Mouse (Mus musculus) T-helper 2 cell (primary cell): ENCODE measurements around the gene Klc1.

ENCODE experiments used
- in situ Hi-C: fragments of 300-600 bp; cut with MboI, MseI; formaldehyde crosslinking; loops from one replicate; pipeline ENCODE4 v1.15.1; 2025; ENCODE audit warnings: high pct_unique_total_duplicates

Klc1 gene

DNA sequence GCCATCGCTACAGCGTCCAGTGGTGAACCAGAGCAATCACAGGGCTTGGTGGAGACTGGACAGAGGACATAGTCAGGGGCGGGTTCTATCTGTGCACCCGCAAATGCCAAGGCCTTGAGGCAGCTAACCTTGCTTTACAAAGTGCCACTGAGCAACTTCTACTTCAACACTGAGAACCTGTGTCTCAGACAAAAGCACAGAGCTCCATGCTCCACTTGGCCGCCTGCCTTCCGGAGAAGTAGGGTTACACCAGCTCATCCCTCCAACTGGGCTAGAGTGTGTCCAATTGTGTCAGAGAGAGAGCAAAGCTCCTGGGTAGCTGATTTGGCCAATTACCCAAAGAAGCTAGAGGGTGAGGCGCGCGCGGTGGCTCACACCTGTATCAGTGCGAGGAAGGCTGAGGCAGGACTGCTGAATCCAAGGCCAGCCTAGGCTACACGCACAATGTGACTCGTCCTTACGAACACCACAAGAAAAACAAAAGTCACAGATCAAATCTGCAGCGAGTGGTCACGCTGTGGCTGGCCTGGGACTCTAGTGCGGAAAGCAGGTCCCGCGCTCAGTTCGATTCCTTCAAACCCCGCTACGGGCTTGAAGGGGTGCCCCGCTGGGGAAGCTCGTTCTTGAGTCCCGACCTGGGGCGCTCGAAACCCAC is 54.6 kb downstream of the Klc1 start:
- in situ Hi-C loops = loop anchor here (25.0 kb wide), 1 partner anchor 1874 kb away; no protein-coding TSS in a partner anchor

DNA sequence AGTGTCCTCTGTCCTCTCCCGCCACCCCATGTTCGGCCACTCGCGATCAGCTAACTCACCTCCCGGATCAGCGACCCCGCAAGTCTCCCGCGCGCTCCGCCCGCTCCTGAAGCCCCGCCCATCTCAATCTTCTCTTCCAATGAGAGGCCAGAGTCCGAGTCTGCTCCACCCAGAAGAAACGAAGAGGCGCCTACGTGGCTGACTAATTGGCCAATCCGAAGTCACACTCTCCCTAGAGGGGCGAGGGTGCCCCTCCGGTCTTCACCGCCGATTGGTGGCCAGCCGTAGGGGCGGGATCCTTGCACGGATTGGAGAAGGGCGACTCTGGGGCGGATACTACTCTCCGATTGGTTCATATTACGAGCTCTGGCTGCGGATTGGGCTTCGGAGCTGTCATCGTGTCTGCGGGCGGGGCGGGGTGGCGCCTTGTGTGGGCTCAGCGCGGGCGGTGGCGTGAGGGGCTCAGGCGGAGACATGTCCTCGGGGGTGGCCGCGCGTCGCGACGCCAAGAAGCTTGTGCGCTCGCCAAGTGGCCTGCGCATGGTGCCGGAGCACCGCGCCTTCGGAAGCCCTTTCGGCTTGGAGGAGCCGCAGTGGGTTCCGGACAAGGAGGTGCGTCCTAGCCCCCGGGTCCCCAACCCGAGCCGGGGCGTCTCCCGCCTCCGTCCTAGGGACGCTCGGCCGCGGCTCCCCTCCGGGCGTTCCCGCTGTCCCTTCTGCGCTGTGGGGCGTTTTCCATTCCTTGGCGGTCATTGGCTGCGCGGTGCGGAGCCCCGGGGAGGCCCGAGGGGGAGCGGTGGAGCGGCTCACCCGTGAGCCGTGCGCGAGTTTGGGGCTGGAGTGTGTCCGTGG is 55.3 kb downstream of the Klc1 start, which contains the start of the genes Xrcc3 and Zfyve21:
Gene Xrcc3 (minus strand): TSS at position 108 of the 852 bp plus-strand sequence.
Gene Zfyve21 (plus strand): TSS at position 405 of the 852 bp plus-strand sequence.
- in situ Hi-C loops = loop anchor here (25.0 kb wide), 1 partner anchor 1873 kb away; no protein-coding TSS in a partner anchor

DNA sequence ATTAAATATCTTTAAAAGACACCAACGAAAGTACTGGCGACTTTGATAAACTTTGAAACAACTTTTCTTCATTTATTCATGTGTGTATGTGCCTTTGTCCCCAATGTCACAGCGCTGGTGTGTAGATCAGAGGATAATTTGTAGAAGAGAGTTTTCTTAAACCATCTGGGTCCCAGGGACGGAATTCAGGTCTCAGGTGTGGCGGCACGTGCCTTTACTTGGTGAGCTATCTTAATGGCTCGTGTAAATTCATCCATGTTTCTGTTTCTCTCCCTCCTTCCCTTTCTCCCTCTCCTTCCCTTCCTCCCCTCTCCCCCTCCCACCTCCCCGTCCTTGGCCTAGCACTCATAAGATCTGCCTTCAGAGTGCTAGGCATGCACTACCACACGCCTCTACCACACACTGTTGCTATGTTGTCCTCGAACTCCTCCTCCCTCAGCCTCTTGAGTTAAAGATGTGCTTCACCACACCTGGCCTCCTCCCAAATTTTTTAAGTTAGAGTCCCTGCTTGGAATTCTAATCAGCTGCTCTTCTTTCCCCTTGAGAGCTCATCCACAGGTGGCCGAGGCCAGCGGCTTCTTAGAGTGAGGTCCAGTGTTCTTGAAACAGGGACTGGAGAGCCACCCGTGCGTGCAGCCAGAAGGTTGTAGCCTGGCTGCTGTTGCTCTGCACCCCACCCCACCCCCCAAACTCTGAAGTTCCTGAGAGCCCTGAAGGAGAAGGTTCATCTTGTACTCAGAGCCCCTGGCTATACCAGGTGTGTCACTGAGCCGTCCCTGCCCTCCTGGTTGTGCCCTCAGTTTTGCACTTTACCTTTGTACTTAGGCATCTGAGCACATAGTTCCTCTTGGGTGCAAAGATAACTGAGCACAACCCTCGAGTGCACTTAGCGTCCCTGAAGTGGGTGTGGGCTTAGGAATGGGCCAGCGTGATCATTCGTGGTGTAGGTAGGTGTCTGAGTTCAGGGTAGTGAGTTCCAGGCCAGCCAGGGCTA is 56.4 kb downstream of the Klc1 start:
- in situ Hi-C loops = loop anchor here (25.0 kb wide), 1 partner anchor 1872 kb away; no protein-coding TSS in a partner anchor

DNA sequence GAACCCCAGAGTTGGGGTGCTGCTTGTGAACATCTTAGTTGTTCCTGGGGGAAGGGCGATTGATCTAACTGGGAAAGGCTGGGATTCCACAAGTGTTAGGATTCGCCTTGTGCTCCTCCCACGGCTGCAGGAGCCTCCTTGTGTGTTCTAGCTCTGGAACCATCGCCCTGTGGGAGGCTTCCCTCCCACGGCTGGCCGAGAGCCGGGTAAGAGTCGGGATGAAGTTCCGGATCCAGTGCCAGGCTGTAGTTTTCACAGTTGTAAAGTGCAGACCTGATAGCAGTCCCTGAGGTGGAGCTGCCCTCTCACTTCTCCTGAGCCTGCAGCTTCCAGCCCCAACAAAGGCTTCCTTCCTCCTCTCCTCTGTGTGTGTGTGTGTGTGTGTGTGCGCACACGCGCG is 57.9 kb downstream of the Klc1 start:
- in situ Hi-C loops = loop anchor here (25.0 kb wide), 1 partner anchor 1871 kb away; no protein-coding TSS in a partner anchor

DNA sequence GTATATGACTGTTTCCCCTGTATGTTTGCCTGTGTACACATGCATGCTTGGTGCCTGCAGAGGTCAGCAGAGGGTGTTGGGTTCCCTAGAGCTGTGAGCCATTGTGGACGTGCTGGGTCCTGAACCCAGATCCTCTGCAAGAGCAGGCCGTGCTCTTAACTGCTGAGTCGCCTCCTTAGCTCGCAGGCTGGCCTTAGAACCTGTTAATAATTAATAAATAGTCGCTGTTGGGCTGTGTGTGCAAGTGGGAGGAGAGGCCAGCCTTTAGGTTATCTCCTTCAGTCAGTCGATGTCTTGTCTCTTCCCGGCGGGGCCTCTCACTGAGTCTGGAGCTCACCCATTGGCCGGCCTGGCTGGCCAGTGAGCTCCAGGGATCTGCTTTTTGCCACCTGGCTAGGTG is 58.3 kb downstream of the Klc1 start:
- in situ Hi-C loops = loop anchor here (25.0 kb wide), 1 partner anchor 1870 kb away; no protein-coding TSS in a partner anchor

DNA sequence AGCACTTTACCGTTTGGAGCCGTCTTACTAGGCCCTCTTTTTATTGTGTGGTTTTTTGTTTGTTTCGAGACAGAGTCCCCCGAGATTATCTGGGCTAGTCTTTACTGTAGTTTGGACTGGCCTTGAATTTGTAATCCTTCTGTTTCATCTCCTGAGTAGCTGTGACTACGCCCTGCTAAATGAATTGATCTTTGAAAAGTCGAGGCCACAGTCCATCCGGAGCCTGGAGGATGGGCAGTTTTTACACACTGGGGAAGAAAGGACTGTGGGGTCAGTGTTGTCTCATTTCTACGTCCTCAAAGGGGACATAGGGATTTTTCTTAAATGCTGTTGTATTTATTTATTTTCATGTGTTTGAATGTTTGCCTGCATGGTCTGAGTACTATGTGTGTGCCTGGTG is 59.3 kb downstream of the Klc1 start:
- in situ Hi-C loops = loop anchor here (25.0 kb wide), 1 partner anchor 1869 kb away; no protein-coding TSS in a partner anchor

DNA sequence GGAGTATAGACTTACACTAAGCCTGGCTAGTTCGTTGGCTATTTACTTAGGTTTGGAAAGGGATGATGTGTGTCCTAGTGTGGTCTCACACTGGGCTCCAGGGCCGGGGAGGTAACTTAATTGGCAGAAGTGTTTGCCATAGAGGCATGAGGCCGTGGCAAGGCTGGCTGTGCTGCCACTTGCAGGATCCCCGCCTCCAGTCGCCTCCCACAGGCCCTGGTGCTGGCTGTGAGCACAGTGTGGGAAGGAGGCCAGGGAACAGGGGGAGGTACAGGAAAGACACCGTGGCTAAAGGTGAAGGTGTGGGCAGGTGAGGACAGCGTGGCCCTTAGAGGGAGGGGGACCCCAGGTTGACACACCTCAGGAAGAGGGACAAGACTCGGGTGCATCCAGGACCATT is 61.3 kb downstream of the Klc1 start:
- in situ Hi-C loops = loop anchor here (25.0 kb wide), 1 partner anchor 1867 kb away; no protein-coding TSS in a partner anchor

DNA sequence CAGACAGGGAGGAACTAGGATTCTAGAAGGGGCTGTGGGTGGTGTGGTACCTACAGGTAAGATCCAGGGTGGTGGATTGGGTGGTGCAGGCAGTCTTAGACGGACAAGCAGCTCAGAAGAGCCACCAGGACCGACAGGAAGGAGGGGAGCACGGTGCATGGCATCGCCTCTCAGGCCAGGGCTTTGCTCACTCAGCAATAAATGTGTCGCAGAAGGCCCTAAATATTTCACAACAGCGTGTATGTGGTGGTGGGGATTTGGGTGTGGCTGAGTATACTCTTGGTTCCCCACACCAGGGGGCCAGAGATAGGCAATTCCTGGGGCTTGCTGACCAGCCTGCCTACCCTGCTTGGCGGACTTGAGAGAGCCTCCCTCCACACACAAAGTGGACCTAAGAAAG is 62.1 kb downstream of the Klc1 start:
- in situ Hi-C loops = loop anchor here (25.0 kb wide), 1 partner anchor 1867 kb away; no protein-coding TSS in a partner anchor

DNA sequence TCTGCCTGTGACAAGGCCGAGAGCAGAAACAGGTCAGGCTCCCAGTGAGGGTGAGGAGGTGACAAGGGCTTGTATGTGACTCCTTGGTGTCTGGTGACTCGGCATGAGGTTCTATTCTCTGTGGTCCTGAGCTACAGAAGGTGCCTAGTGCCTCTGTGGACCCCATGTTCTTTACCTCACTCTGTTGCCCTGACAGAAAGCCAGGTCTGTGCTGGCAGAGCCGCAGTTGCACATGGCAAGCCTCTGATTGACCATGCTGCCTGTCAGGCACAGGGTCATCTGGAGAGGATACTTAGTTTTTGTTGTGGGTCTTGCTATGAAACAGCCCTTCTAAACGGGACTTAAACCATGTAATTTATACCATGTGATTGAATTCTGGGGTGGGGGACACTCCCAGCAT is 63.3 kb downstream of the Klc1 start:
- in situ Hi-C loops = loop anchor here (25.0 kb wide), 1 partner anchor 1865 kb away; no protein-coding TSS in a partner anchor

DNA sequence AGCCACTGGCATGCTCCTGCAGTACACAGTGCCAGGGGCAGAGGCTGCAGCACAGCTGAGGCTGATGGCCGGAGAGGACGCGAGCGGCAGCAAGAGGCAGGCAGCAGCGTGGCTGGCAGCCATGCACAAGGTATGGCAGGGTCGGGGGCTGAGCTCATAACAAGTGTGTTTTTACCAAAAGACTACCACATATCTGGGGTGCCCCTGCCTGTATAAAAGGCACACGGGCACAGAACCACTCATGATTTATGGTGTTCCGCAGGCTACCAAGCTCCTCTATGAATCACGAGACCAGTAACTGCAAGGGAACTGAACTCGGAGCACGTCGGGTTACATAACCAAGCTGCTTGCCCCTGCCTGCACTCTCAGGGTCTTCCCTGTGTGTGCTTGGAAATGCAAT is 68.9 kb downstream of the Klc1 start:
- in situ Hi-C loops = no loop called here

DNA sequence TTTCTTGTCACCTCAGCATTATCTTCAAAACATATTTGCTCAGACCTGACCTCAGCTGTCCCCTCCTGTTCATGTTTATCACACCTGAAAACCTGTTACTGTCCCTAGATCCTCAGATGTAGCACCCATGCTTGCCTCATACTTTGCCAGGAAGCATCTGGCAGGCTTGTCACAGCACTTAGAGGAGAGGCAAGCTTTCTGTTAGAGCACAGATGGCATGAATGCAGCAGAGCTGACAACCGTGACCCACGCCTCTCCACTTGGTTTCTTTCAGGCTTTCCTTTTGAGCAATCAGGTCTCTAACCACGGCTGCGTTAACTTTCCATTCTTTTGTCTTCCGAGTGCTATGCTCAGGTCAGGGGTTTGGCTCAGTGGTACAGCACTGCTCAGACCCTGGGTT is 70.8 kb downstream of the Klc1 start:
- in situ Hi-C loops = no loop called here

DNA sequence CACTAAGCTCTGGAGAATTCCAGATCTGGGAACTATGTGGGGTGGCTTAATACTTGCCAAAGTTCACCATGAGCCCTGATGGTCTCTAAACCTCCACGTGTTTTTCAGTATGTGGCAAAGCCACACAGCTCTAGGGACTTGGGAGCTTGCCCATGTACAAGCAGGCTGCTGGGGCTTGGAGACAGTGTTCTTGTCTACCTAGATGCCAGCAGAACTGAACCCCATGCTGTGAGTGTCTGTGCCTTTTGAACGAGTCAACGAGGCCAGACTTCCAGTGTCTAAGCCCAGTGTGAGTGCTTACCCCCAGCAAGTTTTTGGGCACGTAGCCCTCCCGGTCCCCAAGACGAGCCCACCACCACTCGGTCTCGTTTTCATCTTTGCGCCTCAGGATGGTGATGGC is 71.3 kb downstream of the Klc1 start:
- in situ Hi-C loops = no loop called here

DNA sequence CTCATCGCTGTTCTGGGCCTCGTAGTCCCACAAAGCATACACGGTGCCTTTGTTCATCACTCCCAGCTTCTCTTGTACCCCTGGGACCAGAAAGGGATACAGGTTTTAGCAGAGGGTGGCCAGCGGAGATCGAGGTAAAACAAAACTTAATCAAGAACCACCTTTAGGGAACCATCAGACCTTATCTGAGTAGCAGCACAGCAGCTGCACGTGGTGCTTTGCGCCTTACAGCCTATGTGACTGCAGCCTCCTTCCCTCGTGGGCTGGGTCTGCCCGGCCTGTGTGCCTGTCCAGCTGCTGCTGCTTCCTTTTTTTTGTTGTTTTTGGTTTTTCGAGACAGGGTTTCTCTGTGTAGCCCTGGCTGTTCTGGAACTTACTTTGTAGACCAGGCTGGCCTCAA is 71.7 kb downstream of the Klc1 start:
- in situ Hi-C loops = no loop called here

DNA sequence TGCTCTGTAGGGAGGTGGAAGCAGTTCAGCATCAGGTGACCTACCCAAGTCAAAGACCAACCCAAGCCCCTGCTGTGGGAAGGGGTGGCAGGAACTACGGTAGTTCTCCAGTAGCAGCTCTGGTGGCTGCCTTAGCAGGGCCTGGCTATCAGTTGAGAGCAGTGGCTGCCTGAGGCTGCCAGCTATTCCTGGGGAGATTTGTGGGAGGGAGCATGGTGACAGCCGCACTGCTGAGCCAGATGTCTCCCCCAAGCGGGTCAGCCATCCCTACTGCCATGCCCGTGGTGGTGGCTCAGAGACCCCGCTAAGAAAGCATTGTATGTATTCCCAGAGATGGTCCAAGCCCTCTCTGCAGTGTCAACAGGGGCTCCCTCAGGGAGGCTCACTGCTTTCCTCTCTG is 74.0 kb downstream of the Klc1 start:
- in situ Hi-C loops = no loop called here

DNA sequence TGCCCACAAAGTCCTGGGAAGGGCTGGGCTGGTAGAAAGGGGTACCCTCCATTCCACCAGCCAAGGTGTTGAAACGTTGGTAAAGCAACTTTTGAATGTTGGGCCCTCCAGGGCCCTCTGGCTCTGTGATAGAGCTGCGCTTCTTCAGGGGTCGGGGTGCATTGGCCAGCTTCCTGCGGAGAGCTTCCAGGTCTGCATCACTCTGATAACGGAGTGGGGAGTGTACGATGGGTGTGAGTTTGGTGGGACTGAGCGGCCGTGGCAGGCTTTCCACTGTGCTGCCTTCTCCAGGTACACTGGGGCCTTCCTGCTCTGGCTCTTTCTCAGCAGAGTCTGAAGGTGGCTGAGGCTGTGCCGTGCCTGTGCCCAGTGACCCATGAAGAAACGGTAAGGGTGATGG is 74.8 kb downstream of the Klc1 start:
- in situ Hi-C loops = no loop called here

DNA sequence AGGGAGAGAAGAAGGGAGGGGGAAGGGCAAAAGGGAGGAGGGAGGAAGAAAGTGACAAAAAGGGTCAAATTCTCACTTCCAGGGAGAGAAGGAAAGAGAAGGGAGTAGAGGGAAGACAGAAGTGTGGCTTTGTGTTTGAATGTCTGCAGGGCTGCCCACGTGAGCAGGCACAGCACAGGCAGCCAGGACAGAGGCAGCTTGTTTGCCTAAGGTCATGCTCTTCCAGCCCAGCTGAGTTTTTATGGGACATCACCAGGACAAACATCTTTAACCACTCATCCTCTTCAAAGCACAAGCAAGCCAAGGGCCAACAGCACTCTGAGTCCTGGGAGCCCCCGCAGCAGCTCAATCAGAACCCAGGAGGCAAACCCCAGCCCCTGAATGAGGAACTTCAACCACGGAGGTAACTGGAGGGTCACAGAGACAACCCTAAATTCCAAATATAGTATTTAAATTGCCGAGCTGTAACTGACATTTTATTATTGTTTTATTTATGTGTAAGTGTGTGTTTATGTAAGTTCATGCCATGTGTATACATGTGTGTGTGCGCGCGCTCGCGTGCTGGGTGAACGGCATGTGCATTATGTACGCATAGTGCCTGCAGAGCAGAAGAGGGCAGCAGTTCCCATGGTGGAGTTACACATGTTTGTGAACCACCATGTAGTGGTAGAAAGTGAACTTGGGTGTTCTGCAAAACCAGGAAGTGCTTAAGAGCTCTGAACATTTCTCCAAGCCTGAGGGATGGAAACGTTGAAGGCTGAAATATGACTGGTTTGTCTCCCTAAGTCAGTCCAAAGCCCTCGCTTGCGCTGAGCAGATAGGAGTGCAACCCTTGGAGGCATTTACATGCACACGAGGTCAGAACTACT is 84.2 kb downstream of the Klc1 start:
- in situ Hi-C loops = no loop called here

DNA sequence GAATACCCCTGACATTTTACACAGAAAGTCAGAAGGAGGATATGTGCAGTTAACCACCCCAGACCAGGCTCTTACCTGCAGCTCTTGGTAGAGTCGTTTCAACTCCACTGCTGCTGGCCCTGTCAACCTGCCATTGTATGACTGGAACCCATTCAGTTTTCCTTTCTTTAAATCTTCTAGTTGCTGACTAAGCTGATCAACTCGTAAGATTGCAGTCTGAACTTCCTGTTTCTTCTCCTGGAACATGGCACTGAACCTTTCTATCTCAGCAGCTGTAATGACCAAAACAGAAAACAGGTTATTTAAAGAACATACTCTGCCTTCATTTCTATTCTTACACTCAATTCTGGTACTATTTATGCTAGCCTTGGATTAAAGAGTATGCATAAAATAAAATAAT is 84.8 kb downstream of the Klc1 start:
- in situ Hi-C loops = no loop called here

DNA sequence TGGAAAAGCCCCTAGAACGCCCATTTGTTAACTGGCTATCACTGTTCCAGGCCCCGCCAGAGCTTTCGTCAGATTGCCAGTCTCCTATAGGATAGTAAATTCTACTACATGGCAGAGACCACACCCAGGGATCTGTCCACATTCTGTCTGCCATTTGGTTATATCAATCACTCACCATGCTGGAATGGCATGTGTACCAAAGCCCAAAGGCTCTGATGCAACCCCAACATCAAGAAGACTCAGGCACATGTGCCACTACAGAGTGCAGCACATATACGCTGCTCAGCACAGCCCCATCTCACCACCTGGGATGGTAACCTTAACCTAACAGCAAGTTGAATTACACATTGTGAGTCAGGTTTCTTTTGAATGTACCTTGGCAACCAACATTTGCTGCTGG is 87.3 kb downstream of the Klc1 start:
- in situ Hi-C loops = no loop called here

DNA sequence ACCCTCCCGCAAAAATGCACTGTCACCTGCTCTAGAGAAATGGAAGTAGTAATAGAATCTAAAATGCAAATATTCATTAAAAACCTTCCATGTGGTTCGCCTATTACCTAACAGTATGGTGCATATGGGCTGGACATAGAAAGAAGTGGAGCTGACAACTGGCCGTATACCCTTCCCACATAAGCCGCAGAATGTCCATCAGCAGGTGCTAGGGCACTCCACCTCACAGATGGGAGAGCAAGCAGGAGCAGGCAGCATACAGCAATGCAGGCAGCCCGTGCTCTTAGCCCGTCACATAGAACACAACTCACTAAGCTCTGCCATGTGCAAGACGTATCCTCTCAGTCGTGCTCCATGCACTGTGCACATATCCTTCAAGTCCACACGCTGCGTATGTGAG is 88.2 kb downstream of the Klc1 start:
- in situ Hi-C loops = no loop called here

DNA sequence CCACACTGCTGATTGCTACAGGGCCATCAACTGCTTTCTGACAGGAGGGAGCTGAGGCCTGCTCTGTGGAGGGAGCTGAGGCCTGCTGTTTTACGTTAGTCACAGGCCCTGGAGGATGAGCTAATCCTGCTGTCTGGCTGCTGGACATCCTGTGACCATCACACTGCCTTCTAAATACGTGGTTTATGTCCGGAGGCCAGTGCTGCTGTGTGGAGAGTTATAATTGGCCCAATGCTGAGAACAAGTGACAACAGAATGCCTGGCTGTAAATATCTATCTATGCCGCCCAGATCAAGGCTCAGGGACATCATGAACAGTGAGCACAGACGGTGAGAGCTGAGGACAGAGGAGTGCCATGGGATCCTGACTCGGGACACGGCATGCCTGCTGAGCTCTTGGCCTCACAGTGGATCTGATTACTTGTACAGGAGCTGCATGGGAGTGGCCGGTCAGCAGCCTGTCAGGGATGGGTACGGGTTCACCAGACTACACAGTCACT is 89.7 kb downstream of the Klc1 start:
- in situ Hi-C loops = no loop called here
